Mouse (Mus musculus): ENCODE data around the gene Ggn.
"Not testable (repeated sequence)": the region's sequence is repeated elsewhere in the genome, so short reads cannot be mapped to it uniquely, and the experiment has no call there.

Gene Ggn

GRCm38 (mm10) chr7:29170066-29170754, at the start of gene Ggn, which contains the start of gene Spred3:
Gene Ggn (plus strand): TSS chr7:29170210.
Gene Spred3 (minus strand): TSS chr7:29170411.
- peak; percentile 39 for DNase-seq (ENCODE audit: low spot score)

GRCm38 (mm10) chr7:29122821-29123220, 47.2 kb upstream of the Ggn start:
- no peak for DNase-seq (ENCODE audit: low spot score)

- DNase-seq (ENCODE audit: low spot score): no peak
Observed at GRCm38 (mm10) chr7:29123531-29124358, 46.3 kb upstream of the Ggn start.

- DNase-seq (ENCODE audit: low spot score): no peak
Observed at GRCm38 (mm10) chr7:29124970-29125369, 45.0 kb upstream of the Ggn start, which contains the start of gene Ryr1. Gene Ryr1 (minus strand): TSS chr7:29125179.

- no peak for DNase-seq (ENCODE audit: low spot score)
Observed at GRCm38 (mm10) chr7:29126173-29126915, 43.7 kb upstream of the Ggn start.

- DNase-seq (ENCODE audit: low spot score): no peak
Observed at GRCm38 (mm10) chr7:29128725-29129124, 41.3 kb upstream of the Ggn start.

GRCm38 (mm10) chr7:29134230-29134629, 35.8 kb upstream of the Ggn start:
- no peak for DNase-seq (ENCODE audit: low spot score)

- DNase-seq (ENCODE audit: low spot score): no peak
Observed at GRCm38 (mm10) chr7:29134693-29135386, 35.2 kb upstream of the Ggn start, which contains the start of gene Rasgrp4. Gene Rasgrp4 (plus strand): TSS chr7:29134851.

- DNase-seq (ENCODE audit: low spot score): no peak
Observed at GRCm38 (mm10) chr7:29137429-29137828, 32.6 kb upstream of the Ggn start.

GRCm38 (mm10) chr7:29139237-29139636, 30.8 kb upstream of the Ggn start:
- DNase-seq (ENCODE audit: low spot score): not testable (repeated sequence)

- DNase-seq (ENCODE audit: low spot score): no peak
Observed at GRCm38 (mm10) chr7:29141416-29141815, 28.6 kb upstream of the Ggn start.

GRCm38 (mm10) chr7:29144006-29144405, 26.0 kb upstream of the Ggn start:
- DNase-seq (ENCODE audit: low spot score): no peak

GRCm38 (mm10) chr7:29146625-29147367, 23.2 kb upstream of the Ggn start:
- no peak for DNase-seq (ENCODE audit: low spot score)

GRCm38 (mm10) chr7:29148771-29149170, 21.2 kb upstream of the Ggn start:
- DNase-seq (ENCODE audit: low spot score): no peak

GRCm38 (mm10) chr7:29151486-29151885, 18.5 kb upstream of the Ggn start:
- no peak for DNase-seq (ENCODE audit: low spot score)

- DNase-seq (ENCODE audit: low spot score): no peak
Observed at GRCm38 (mm10) chr7:29154018-29154720, 15.8 kb upstream of the Ggn start.

GRCm38 (mm10) chr7:29155196-29155837, 14.7 kb upstream of the Ggn start:
- DNase-seq (ENCODE audit: low spot score): peak; percentile 60

- peak; percentile 56 for DNase-seq (ENCODE audit: low spot score)
Observed at GRCm38 (mm10) chr7:29155838-29156782, 13.9 kb upstream of the Ggn start, which contains the start of gene Fam98c. Gene Fam98c (minus strand): TSS chr7:29156234.

- no peak for DNase-seq (ENCODE audit: low spot score)
Observed at GRCm38 (mm10) chr7:29158264-29158663, 11.7 kb upstream of the Ggn start.

Data from ovary, postnatal 10 days (tissue).